Mouse (Mus musculus): ENCODE results near the gene Mvb12b. TPM values are rescaled to one million over a fixed set of nuclear protein-coding genes. Genes with fewer than 3 reads are reported as not detected.

Gene Mvb12b
- polyA plus RNA-seq, 1 experiment from 2014 or later = 19.5 TPM

DNA sequence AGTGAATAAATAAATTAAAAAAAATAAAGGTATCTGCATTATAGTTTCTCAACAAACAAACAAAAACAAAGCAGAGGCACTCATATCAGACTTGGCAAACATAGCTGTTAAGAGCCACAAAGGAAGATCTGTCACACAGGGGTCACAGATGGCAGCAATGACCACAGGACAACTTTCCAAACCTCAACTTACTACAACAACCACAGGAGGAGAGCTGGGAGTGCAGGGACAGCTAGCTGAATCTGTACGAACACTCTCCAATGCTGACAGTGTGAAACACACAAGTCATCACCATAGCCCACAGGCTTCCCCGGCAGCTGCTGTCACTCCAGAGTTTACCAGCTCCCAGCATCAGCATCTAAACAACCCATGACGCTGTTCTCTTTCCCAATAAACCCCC, 25.0 kb upstream of the Mvb12b start:
- 70% methylated on average over 3 of the region's 3 CpGs for WGBS (ENCODE audit: missing documents)
- no peak overlapping the region for H3K27ac ChIP-seq
- no peak overlapping the region for H3K4me3 ChIP-seq (ENCODE audit: inconsistent target)
- H3K36me3 ChIP-seq (ENCODE audit: inconsistent target) = no peaks in the 10 kb centered on the region
- H3K79me2 ChIP-seq (ENCODE audit: inconsistent target) = no peaks in the 10 kb centered on the region

GRCm38 (mm10) chr2:33908374-33908773, 20.6 kb upstream of the Mvb12b start:
- Histone ChIP-seq H3K4me3 (ENCODE audit: inconsistent target) (no peak overlapping the region), H3K36me3 (ENCODE audit: inconsistent target) (no peaks in the 10 kb centered on the region), H3K79me2 (ENCODE audit: inconsistent target) (no peaks in the 10 kb centered on the region), H3K27ac (peak overlapping the region; percentile 75)
- 6% methylated on average over 8 of the region's 8 CpGs for WGBS (ENCODE audit: missing documents)

GRCm38 (mm10) chr2:33907174-33907573, 19.4 kb upstream of the Mvb12b start:
- WGBS (ENCODE audit: missing documents) = 80% methylated on average over 6 of the region's 6 CpGs
- no peak overlapping the region for H3K4me3 ChIP-seq (ENCODE audit: inconsistent target)
- H3K27ac ChIP-seq = no peak overlapping the region
- no peaks in the 10 kb centered on the region for H3K36me3 ChIP-seq (ENCODE audit: inconsistent target)
- no peaks in the 10 kb centered on the region for H3K79me2 ChIP-seq (ENCODE audit: inconsistent target)

GRCm38 (mm10) chr2:33895829-33896228, 8.1 kb upstream of the Mvb12b start:
- no peak overlapping the region for H3K4me3 ChIP-seq (ENCODE audit: inconsistent target)
- no peaks in the 10 kb centered on the region for H3K36me3 ChIP-seq (ENCODE audit: inconsistent target)
- no peak overlapping the region for H3K27ac ChIP-seq
- 89% methylated on average over 3 of the region's 3 CpGs for whole genome bisulfite sequencing (ENCODE audit: missing documents)
- no peaks in the 10 kb centered on the region for H3K79me2 ChIP-seq (ENCODE audit: inconsistent target)

GRCm38 (mm10) chr2:33893151-33893550, 5.4 kb upstream of the Mvb12b start:
- Histone ChIP-seq H3K4me3 (ENCODE audit: inconsistent target) (no peak overlapping the region), H3K79me2 (ENCODE audit: inconsistent target) (no peaks in the 10 kb centered on the region)
- WGBS (ENCODE audit: missing documents) = 94% methylated on average over 3 of the region's 3 CpGs

GRCm38 (mm10) chr2:33892354-33892753, 4.6 kb upstream of the Mvb12b start:
- H3K79me2 ChIP-seq (ENCODE audit: inconsistent target) = no peaks in the 10 kb centered on the region
- no peaks in the 10 kb centered on the region for H3K36me3 ChIP-seq (ENCODE audit: inconsistent target)
- no peak overlapping the region for H3K27ac ChIP-seq
- no peak overlapping the region for H3K4me3 ChIP-seq (ENCODE audit: inconsistent target)
- 83% methylated on average over 7 of the region's 7 CpGs for WGBS (ENCODE audit: missing documents)

More at GRCm38 (mm10) chr2:33893151-33893550, 5.4 kb upstream of the Mvb12b start:
- no peaks in the 10 kb centered on the region for H3K36me3 ChIP-seq (ENCODE audit: inconsistent target)
- H3K27ac ChIP-seq = no peak overlapping the region

DNA sequence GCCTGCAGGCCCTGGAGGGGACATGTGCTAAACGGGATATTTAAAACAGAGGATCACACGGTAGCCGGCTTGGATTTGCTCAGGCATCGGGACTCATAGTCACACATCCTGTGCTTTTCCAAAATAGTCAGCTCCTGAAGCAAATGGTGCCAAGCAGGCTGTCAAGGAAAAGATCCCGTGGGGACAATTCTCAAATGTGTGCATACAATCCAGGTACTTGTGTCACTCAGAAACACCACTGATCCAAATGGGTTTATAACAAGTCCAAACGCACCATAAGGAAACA, 297 bp upstream of the Mvb12b start:
- Histone ChIP-seq H3K36me3 (ENCODE audit: inconsistent target) (no peaks in the 10 kb centered on the region), H3K27ac (peak overlapping the region; percentile 45), H3K4me3 (ENCODE audit: inconsistent target) (peak overlapping the region; percentile 28; the same call in 1 of the 2 replicates), H3K79me2 (ENCODE audit: inconsistent target) (peaks cover 39% of the 10 kb centered on the region)
- 92% methylated on average over 6 of the region's 6 CpGs for WGBS (ENCODE audit: missing documents)

DNA sequence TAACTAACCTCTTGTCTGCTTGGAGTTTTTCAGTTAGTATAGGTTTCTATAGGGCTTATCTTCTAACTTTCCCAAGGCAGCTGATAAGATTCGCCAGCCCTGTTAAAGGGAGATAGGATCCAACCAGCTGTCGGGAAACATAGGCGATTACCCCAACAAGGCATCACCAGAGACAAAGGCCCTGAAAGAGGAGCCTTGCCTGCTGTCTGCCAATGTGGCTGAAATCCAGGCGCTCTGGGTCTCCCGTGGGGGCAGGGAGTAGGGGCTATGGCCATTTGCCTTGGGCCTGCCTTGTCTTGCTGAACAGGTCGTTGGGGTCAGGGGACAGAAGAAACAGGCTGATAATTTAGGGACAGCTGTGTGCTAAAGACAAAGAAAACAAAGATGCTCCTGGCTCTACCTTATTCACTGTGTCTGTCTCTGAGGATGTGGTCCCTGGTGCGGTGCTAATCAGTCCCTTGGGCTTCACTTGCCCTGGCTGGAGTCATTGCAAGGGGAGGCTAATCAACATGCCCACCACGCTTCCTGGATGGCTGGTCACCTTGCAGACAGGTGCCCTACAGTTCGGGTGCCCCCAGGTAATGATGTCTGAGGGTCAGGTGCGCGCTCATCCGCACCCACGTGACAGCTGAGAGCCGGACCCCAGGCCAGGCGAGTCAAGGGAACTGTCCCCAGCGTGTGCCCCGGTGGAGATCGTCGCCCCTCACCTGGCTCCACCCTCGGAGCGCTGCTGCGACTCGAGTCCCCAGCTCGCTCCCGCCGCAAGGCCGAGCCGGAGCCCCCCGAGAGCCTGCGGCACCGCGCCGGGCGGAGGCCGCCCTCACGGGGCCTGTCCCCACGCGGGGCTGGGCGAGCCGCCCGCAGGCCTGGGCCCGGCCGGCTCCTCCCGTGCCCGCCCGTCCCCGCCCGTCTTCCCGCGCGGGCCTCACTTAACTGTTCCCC, 1.1 kb downstream of the Mvb12b start:
- Histone ChIP-seq H3K4me3 (ENCODE audit: inconsistent target) (peak overlapping the region; percentile 54), H3K27ac (no peak overlapping the region; the same call in 1 of the 2 replicates), H3K36me3 (ENCODE audit: inconsistent target) (no peaks in the 10 kb centered on the region), H3K79me2 (ENCODE audit: inconsistent target) (peaks cover 52% of the 10 kb centered on the region)
- 11% methylated on average over 39 of the region's 51 CpGs for WGBS (ENCODE audit: missing documents)

- Histone ChIP-seq H3K79me2 (ENCODE audit: inconsistent target) (peaks cover 66% of the 10 kb centered on the region), H3K4me3 (ENCODE audit: inconsistent target) (no peak overlapping the region), H3K36me3 (ENCODE audit: inconsistent target) (no peaks in the 10 kb centered on the region), H3K27ac (peak overlapping the region; percentile 33)
- WGBS (ENCODE audit: missing documents) = 68% methylated on average over 3 of the region's 3 CpGs
Observed at GRCm38 (mm10) chr2:33885264-33885651, 2.5 kb downstream of the Mvb12b start.

DNA sequence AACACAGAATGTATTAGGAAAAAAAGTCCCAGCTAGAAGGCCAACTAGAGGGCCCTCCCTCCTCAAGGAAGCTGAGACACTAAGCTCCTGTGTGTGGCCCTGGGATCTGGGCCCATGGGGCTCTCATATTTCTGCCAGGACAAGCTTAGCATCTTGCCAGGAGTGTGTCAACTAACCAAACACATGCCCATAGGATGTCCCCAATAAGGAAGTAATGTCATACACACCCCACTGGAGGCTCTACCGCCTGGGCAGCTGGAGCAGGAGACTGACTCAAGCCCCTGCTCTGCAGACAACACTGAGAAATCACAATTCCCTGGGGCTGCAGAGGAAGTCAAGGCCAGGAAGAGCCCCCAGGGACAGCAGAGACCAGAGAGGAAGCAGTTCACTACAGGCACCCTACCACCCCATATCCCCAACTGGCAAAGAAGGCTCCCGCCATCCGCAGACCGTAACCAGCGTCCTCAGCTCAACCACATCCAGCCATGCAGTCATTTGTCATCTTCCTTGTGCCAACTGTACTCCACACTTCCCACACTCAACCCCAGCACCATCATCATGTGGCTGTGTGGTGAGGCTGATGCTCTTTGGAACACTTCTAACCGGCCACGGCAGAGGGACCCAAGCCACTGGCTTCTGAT, 3.0 kb downstream of the Mvb12b start:
- WGBS (ENCODE audit: missing documents) = 18% methylated on average over 7 of the region's 7 CpGs
- peak overlapping the region; percentile 33 for H3K27ac ChIP-seq
- peaks cover 72% of the 10 kb centered on the region for H3K79me2 ChIP-seq (ENCODE audit: inconsistent target)
- H3K4me3 ChIP-seq (ENCODE audit: inconsistent target) = no peak overlapping the region
- H3K36me3 ChIP-seq (ENCODE audit: inconsistent target) = no peaks in the 10 kb centered on the region

GRCm38 (mm10) chr2:33879223-33879622, 8.5 kb downstream of the Mvb12b start:
- H3K4me3 ChIP-seq (ENCODE audit: inconsistent target) = no peak overlapping the region

GRCm38 (mm10) chr2:33878437-33878836, 9.3 kb downstream of the Mvb12b start:
- Histone ChIP-seq H3K4me3 (ENCODE audit: inconsistent target) (no peak overlapping the region), H3K79me2 (ENCODE audit: inconsistent target) (peaks cover 89% of the 10 kb centered on the region), H3K36me3 (ENCODE audit: inconsistent target) (no peaks in the 10 kb centered on the region), H3K27ac (no peak overlapping the region)
- WGBS (ENCODE audit: missing documents) = 93% methylated on average over 11 of the region's 11 CpGs

More at GRCm38 (mm10) chr2:33879223-33879622, 8.5 kb downstream of the Mvb12b start:
- Histone ChIP-seq H3K36me3 (ENCODE audit: inconsistent target) (no peaks in the 10 kb centered on the region), H3K79me2 (ENCODE audit: inconsistent target) (peaks cover 97% of the 10 kb centered on the region), H3K27ac (no peak overlapping the region)
- WGBS (ENCODE audit: missing documents) = 95% methylated on average over 2 of the region's 2 CpGs

GRCm38 (mm10) chr2:33877663-33878360, 9.9 kb downstream of the Mvb12b start:
- Histone ChIP-seq H3K79me2 (ENCODE audit: inconsistent target) (peaks cover 83% of the 10 kb centered on the region), H3K4me3 (ENCODE audit: inconsistent target) (no peak overlapping the region), H3K27ac (no peak overlapping the region), H3K36me3 (ENCODE audit: inconsistent target) (no peaks in the 10 kb centered on the region)
- 86% methylated on average over 6 of the region's 6 CpGs for WGBS (ENCODE audit: missing documents)

DNA sequence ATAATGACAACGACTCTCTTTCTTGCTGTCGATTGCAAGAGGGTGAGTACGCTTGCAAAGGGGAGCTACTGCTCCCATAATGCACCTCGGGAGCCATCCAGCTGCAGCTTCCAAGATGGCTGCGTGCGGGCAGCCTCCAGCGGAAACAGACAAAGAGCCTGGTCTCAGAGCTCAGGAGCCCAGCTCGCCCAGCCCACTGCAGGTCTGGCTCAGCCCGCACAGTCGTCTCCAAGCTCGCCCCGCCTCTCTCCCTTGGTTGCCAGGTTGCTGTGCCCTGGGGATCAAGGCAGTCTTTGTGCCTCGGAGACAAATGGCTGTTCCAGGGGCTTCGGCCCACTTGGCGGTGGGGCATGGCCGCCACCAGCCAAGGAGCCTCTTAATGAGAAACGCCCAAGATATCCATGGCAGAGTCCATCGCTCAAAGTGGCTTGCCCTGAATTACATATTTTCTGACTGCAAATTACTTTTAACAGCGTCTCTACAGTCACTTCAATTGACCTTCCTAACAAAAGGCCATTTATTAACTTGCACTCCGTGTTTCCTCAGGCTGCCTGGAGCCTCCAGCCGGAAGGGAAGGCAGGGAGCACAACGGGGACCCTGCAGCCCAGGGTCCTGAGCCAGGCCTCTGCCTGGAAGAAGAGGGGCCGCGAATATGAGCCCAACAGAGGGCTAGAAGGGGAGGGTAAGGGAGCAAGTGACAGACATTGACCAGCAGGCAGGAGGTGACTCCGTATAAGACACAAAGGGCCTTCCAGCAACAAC, 11.0 kb downstream of the Mvb12b start:
- Histone ChIP-seq H3K36me3 (ENCODE audit: inconsistent target) (no peaks in the 10 kb centered on the region), H3K27ac (no peak overlapping the region), H3K4me3 (ENCODE audit: inconsistent target) (no peak overlapping the region), H3K79me2 (ENCODE audit: inconsistent target) (peaks cover 72% of the 10 kb centered on the region)
- 91% methylated on average over 25 of the region's 25 CpGs for WGBS (ENCODE audit: missing documents)
